ENCODE assay signal across 11 mouse cellular contexts in the genomic region with DNA sequence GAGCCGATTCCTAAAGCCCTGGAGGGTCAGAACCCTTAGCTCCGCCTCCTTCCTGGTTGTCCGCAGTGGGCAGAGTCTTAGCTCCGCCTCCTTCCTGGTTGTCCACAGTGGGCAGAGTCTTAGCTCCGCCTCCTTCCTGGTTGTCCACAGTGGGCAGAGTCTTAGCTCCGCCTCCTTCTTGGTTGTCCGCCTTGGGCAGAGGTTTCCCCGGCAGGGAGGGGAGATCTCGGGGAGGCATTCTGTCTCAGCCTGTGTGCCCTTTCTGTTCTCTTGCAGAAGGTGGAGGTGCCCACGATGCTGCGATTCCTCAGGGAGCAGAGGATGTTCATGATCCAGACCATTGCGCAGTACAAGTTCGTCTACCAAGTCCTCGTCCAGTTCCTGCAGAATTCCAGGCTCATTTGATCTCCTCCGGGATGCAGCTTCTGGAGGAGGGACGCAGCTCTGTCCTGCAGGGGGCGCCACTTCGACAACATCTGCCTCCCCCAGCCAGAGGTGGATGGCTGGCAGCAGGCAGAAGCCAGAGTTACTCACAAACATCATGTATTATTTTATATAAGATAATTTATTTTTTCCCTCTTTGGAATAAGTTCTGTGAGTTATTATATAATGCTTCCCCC. TPM values are rescaled to one million over a fixed set of nuclear protein-coding genes. Genes with fewer than 3 reads are reported as not detected.
DNase-seq lines count a peak whose midpoint lies in the region; ATAC-seq and TF ChIP-seq lines count a peak whose summit lies in the region.
"Had no signal": no experiment of that assay in that cellular context is flagged by ENCODE, and none has a peak within 500 bp of the region (broad histone marks: within the 10 kb centered on the region; RNA-seq: fewer than 3 reads in every experiment).

No protein-coding gene starts in this region.

- H3K27ac ChIP-seq in forebrain, postnatal 0 days (ENCODE audit: low read depth, low read length) = no peak overlapping the region
- H3K27ac ChIP-seq in forebrain, embryonic 14.5 days (ENCODE audit: low read depth, low read length) = no peak overlapping the region
- no peak overlapping the region for H3K27ac ChIP-seq in lung, embryonic 14.5 days (ENCODE audit: low read depth)
- H3K27ac ChIP-seq in olfactory bulb, adult 2 months (ENCODE audit: insufficient read depth, low read depth, low read length) = no peak overlapping the region

- no peak for TF ChIP-seq POLR2A in lung, adult 2 months (IDR thresholded peaks at IDR 0.05; ENCODE audit: borderline replicate concordance, extremely low read depth, low read depth, low read length)
- TF ChIP-seq POLR2A in olfactory bulb, adult 2 months (IDR thresholded peaks at IDR 0.05; ENCODE audit: insufficient read depth, low read depth, low read length) = no peak

- no peaks in the 10 kb centered on the region for H3K9me3 ChIP-seq in forebrain, postnatal 0 days (ENCODE audit: low read length)
- H3K9me3 ChIP-seq in forebrain, embryonic 14.5 days (replicated peaks; ENCODE audit: control insufficient read depth, low read length) = no peaks in the 10 kb centered on the region
- H3K9me3 ChIP-seq in lung, embryonic 14.5 days (ENCODE audit: low read depth, low read length) = no peaks in the 10 kb centered on the region

- TF ChIP-seq CTCF in forebrain, postnatal 0 days (IDR thresholded peaks at IDR 0.05; ENCODE audit: low read depth) = peak; percentile 6; the same call in 1 of the 2 replicates
- TF ChIP-seq CTCF in lung, embryonic 14.5 days (IDR thresholded peaks at IDR 0.05; ENCODE audit: low read depth) = peak; percentile 43
- no peak for TF ChIP-seq CTCF in lung, adult 2 months (IDR thresholded peaks at IDR 0.05; ENCODE audit: insufficient read depth, low read length)
- peak; percentile 24; the same call in 1 of the 2 replicates for TF ChIP-seq CTCF in olfactory bulb, adult 2 months (IDR thresholded peaks at IDR 0.05; ENCODE audit: insufficient read depth, low read depth, low read length)

- H3K4me2 ChIP-seq in forebrain, postnatal 0 days (ENCODE audit: low read depth) = no peak overlapping the region
- H3K4me2 ChIP-seq in forebrain, embryonic 14.5 days (ENCODE audit: low read length) = no peak overlapping the region
- no peak overlapping the region for H3K4me2 ChIP-seq in lung, embryonic 14.5 days

- H3K27me3 ChIP-seq in forebrain, postnatal 0 days (ENCODE audit: insufficient read depth, low read length) = no peaks in the 10 kb centered on the region
- H3K27me3 ChIP-seq in forebrain, embryonic 14.5 days (replicated peaks; ENCODE audit: control insufficient read depth, insufficient read depth, low read length) = no peaks in the 10 kb centered on the region
- H3K27me3 ChIP-seq in lung, embryonic 14.5 days (ENCODE audit: insufficient read depth, low read length) = no peaks in the 10 kb centered on the region

- ATAC-seq in forebrain, postnatal 0 days = no peak
- ATAC-seq in forebrain, embryonic 14.5 days = no peak
- ATAC-seq in lung, embryonic 14.5 days (ENCODE audit: insufficient read depth) = no peak
- ATAC-seq: inflammation-experienced regulatory T-cells, adult 6 months had no signal

- peaks cover 4% of the 10 kb centered on the region; the same call in 1 of the 2 replicates for H3K4me1 ChIP-seq in forebrain, postnatal 0 days (ENCODE audit: insufficient read depth)
- H3K4me1 ChIP-seq in forebrain, embryonic 14.5 days (ENCODE audit: control insufficient read depth, insufficient read depth, low read length) = peaks cover 5% of the 10 kb centered on the region
- H3K4me1 ChIP-seq in lung, embryonic 14.5 days (ENCODE audit: insufficient read depth) = peaks cover 13% of the 10 kb centered on the region
- peaks cover 15% of the 10 kb centered on the region for H3K4me1 ChIP-seq in lung, adult 2 months (ENCODE audit: control insufficient read depth, insufficient read depth, low read length)
- H3K4me1 ChIP-seq in olfactory bulb, adult 2 months (ENCODE audit: control insufficient read depth, insufficient read depth, low read length) = peaks cover 15% of the 10 kb centered on the region

- no peak overlapping the region for H3K9ac ChIP-seq in forebrain, postnatal 0 days
- no peak overlapping the region for H3K9ac ChIP-seq in forebrain, embryonic 14.5 days (ENCODE audit: low read length)
- H3K9ac ChIP-seq in lung, embryonic 14.5 days = no peak overlapping the region

- no peak overlapping the region for H3K4me3 ChIP-seq in forebrain, postnatal 0 days (ENCODE audit: low read depth, low read length)
- H3K4me3 ChIP-seq in forebrain, embryonic 14.5 days (ENCODE audit: low read depth, low read length) = no peak overlapping the region
- no peak overlapping the region for H3K4me3 ChIP-seq in lung, embryonic 14.5 days (ENCODE audit: low read depth, low read length)
- H3K4me3 ChIP-seq in lung, adult 2 months (replicated peaks; ENCODE audit: extremely low read depth, low read depth, low read length) = no peak overlapping the region
- H3K4me3 ChIP-seq in olfactory bulb, adult 2 months (ENCODE audit: insufficient read depth, low read depth, low read length) = no peak overlapping the region

- 91% methylated on average over 18 of the region's 18 CpGs for WGBS in forebrain, postnatal 0 days
- 89% methylated on average over 18 of the region's 18 CpGs for WGBS in forebrain, embryonic 14.5 days
- WGBS in lung, embryonic 14.5 days = 88% methylated on average over 18 of the region's 18 CpGs
- 89% methylated on average over 18 of the region's 18 CpGs for whole genome bisulfite sequencing in lung, adult 2 months
- 91% methylated on average over 18 of the region's 18 CpGs for WGBS in olfactory bulb, adult 2 months

- no peaks in the 10 kb centered on the region for H3K36me3 ChIP-seq in forebrain, postnatal 0 days (ENCODE audit: insufficient read depth)
- H3K36me3 ChIP-seq in forebrain, embryonic 14.5 days (ENCODE audit: control insufficient read depth, insufficient read depth, low read length) = no peaks in the 10 kb centered on the region
- H3K36me3 ChIP-seq in lung, embryonic 14.5 days (ENCODE audit: insufficient read depth) = peaks cover 20% of the 10 kb centered on the region
- H3K36me3 ChIP-seq: G1E had no signal

- DNase-seq in forebrain, postnatal 0 days = no peak
- no peak for DNase-seq in forebrain, embryonic 14.5 days (ENCODE audit: low spot score)
- no peak for DNase-seq in lung, embryonic 14.5 days
- no peak for DNase-seq in lung, adult 2 months
- DNase-seq in NIH3T3 (ENCODE audit: low read depth) = peak; percentile 33
- no peak for DNase-seq in yolk sac, embryonic 10.5 days (ENCODE audit: low spot score)
- no peak for DNase-seq in left cerebral cortex, adult 18-20 months (ENCODE audit: low spot score in 2 of 2)
- DNase-seq: cerebellum, adult 11 months had no signal

RNA-seq across cellular contexts. Expression of a gene that starts 52.4 kb away (rescaled TPM):
- 75.9 and 87.2 TPM in 2 replicates for total RNA-seq in forebrain, postnatal 0 days (2014; rRNA removed)
- 109 and 116 TPM in 2 replicates for polyA plus RNA-seq in forebrain, postnatal 0 days (2015; fragmentation: Nextera tagmentation; extraction: Ambion mirVana)
- 63.9 and 70.5 TPM in 2 replicates for polyA plus RNA-seq in forebrain, embryonic 14.5 days (2014; fragmentation: Nextera tagmentation; extraction: Ambion mirVana)
- 115 and 117 TPM in 2 replicates for polyA plus RNA-seq in lung, embryonic 14.5 days (2014; fragmentation: Nextera tagmentation; extraction: Ambion mirVana)
- polyA plus RNA-seq in lung, adult 2 months (2012; rRNA removed) = 21.5 and 23.4 TPM in 2 replicates
- polyA plus RNA-seq in olfactory bulb, adult 2 months (2012; ENCODE audit: insufficient read depth, insufficient read length, low replicate concordance, missing spikeins) = not detected in 2 replicates
- 100 to 1,000 TPM in 1 of 2 experiments, 10 to 100 TPM in 1; 88.4 to 113 TPM for total RNA-seq in left cerebral cortex, adult 18-20 months (2021)
- total RNA-seq: G1E had no signal
- polyA plus RNA-seq: G1E had no signal
